Comparison of ENCODE assay signal across 9 mouse cellular contexts in the genomic region with DNA sequence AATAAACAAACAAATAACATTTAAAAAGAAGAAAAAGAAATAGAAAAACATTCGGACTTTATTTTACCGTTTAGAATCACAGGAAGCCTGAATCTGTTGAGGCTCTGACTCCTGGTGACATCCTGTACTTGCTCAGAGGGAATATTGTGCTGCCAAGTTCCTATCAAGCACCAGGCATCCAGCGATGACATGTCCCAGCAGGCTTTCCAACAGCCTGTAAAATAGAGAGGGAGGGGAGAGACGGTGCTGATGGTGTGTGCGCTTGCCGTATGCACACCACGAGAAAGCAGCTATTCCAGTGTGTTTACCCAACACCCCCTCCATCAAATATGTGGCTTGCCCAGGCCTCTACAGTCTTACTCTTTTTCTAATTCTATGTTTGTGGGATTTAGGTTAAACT. TPM values are rescaled to one million over a fixed set of nuclear protein-coding genes. Genes with fewer than 3 reads are reported as not detected.
DNase-seq lines count a peak whose midpoint lies in the region; ATAC-seq and TF ChIP-seq lines count a peak whose summit lies in the region.
"Had no signal": no experiment of that assay in that cellular context is flagged by ENCODE, and none has a peak within 500 bp of the region (broad histone marks: within the 10 kb centered on the region; RNA-seq: fewer than 3 reads in every experiment).

No protein-coding gene starts in this region.

- no peaks in the 10 kb centered on the region for H3K27me3 ChIP-seq in forebrain, embryonic 15.5 days
- H3K27me3 ChIP-seq in forebrain, embryonic 11.5 days (ENCODE audit: control insufficient read depth, insufficient read depth, low read length) = no peaks in the 10 kb centered on the region
- no peaks in the 10 kb centered on the region for H3K27me3 ChIP-seq in stomach, embryonic 14.5 days (ENCODE audit: control insufficient read depth, insufficient read depth, low read length)
- H3K27me3 ChIP-seq in stomach, postnatal 0 days (ENCODE audit: control insufficient read depth, insufficient read depth, low read length) = no peaks in the 10 kb centered on the region
- H3K27me3 ChIP-seq in heart, postnatal 0 days (ENCODE audit: control insufficient read depth, insufficient read depth, low read length) = no peaks in the 10 kb centered on the region
- H3K27me3 ChIP-seq in stomach, embryonic 16.5 days (ENCODE audit: control insufficient read depth, insufficient read depth, low read length) = no peaks in the 10 kb centered on the region
- no peaks in the 10 kb centered on the region for H3K27me3 ChIP-seq in midbrain, embryonic 10.5 days (ENCODE audit: low read depth, poor library complexity, severe bottlenecking)
- H3K27me3 ChIP-seq: Patski had no signal

- 67% methylated on average over 7 of the region's 7 CpGs for WGBS in forebrain, embryonic 15.5 days
- 81% methylated on average over 7 of the region's 7 CpGs for WGBS in forebrain, embryonic 11.5 days
- 33% methylated on average over 7 of the region's 7 CpGs for WGBS in stomach, embryonic 14.5 days
- 25% methylated on average over 7 of the region's 7 CpGs for WGBS in stomach, postnatal 0 days
- 10% methylated on average over 7 of the region's 7 CpGs for WGBS in heart, postnatal 0 days
- 29% methylated on average over 7 of the region's 7 CpGs for WGBS in stomach, embryonic 16.5 days
- WGBS in midbrain, embryonic 10.5 days = 79% methylated on average over 7 of the region's 7 CpGs

- no peak overlapping the region for H3K4me3 ChIP-seq in forebrain, embryonic 15.5 days
- no peak overlapping the region for H3K4me3 ChIP-seq in forebrain, embryonic 11.5 days (ENCODE audit: low read depth, low read length)
- H3K4me3 ChIP-seq in stomach, embryonic 14.5 days (ENCODE audit: low read depth, low read length) = no peak overlapping the region
- no peak overlapping the region for H3K4me3 ChIP-seq in stomach, postnatal 0 days (ENCODE audit: low read depth, low read length)
- H3K4me3 ChIP-seq in heart, postnatal 0 days (ENCODE audit: low read depth, low read length) = no peak overlapping the region
- H3K4me3 ChIP-seq in stomach, embryonic 16.5 days (replicated peaks; ENCODE audit: low read length) = no peak overlapping the region
- no peak overlapping the region for H3K4me3 ChIP-seq in midbrain, embryonic 10.5 days

- H3K4me2 ChIP-seq in forebrain, embryonic 15.5 days (replicated peaks) = no peak overlapping the region
- no peak overlapping the region for H3K4me2 ChIP-seq in forebrain, embryonic 11.5 days (ENCODE audit: low read depth, low read length, severe bottlenecking)
- no peak overlapping the region for H3K4me2 ChIP-seq in stomach, embryonic 14.5 days (replicated peaks; ENCODE audit: low read depth, low read length)
- H3K4me2 ChIP-seq in stomach, postnatal 0 days (replicated peaks; ENCODE audit: low read depth) = no peak overlapping the region
- H3K4me2 ChIP-seq in heart, postnatal 0 days (ENCODE audit: low read depth, low read length) = peak overlapping the region; percentile 23
- H3K4me2 ChIP-seq in stomach, embryonic 16.5 days (ENCODE audit: low read depth, low read length) = no peak overlapping the region; the same call in 1 of the 2 replicates

- no peak for TF ChIP-seq CTCF in stomach, postnatal 0 days (IDR thresholded peaks at IDR 0.05; ENCODE audit: low read depth)
- no peak for TF ChIP-seq CTCF in heart, postnatal 0 days (IDR thresholded peaks at IDR 0.05; ENCODE audit: low read depth)

- H3K9me3 ChIP-seq in forebrain, embryonic 15.5 days = no peaks in the 10 kb centered on the region
- H3K9me3 ChIP-seq in forebrain, embryonic 11.5 days (ENCODE audit: control insufficient read depth, low read length) = no peaks in the 10 kb centered on the region
- no peaks in the 10 kb centered on the region for H3K9me3 ChIP-seq in stomach, embryonic 14.5 days (ENCODE audit: control insufficient read depth, low read depth, low read length)
- H3K9me3 ChIP-seq in stomach, postnatal 0 days (ENCODE audit: control insufficient read depth, low read length) = no peaks in the 10 kb centered on the region
- H3K9me3 ChIP-seq in heart, postnatal 0 days (replicated peaks; ENCODE audit: control insufficient read depth, low read length) = no peaks in the 10 kb centered on the region
- H3K9me3 ChIP-seq in stomach, embryonic 16.5 days (replicated peaks; ENCODE audit: control insufficient read depth, low read length) = no peaks in the 10 kb centered on the region
- no peaks in the 10 kb centered on the region for H3K9me3 ChIP-seq in midbrain, embryonic 10.5 days (replicated peaks)

- H3K9ac ChIP-seq in forebrain, embryonic 15.5 days (replicated peaks) = no peak overlapping the region
- no peak overlapping the region for H3K9ac ChIP-seq in forebrain, embryonic 11.5 days (ENCODE audit: low read length)
- no peak overlapping the region for H3K9ac ChIP-seq in stomach, embryonic 14.5 days (replicated peaks; ENCODE audit: low read depth, low read length)
- no peak overlapping the region for H3K9ac ChIP-seq in stomach, postnatal 0 days (ENCODE audit: low read length)
- no peak overlapping the region for H3K9ac ChIP-seq in heart, postnatal 0 days (replicated peaks; ENCODE audit: low read depth, low read length)
- H3K9ac ChIP-seq in stomach, embryonic 16.5 days (ENCODE audit: low read length) = no peak overlapping the region

- H3K4me1 ChIP-seq in forebrain, embryonic 15.5 days = no peaks in the 10 kb centered on the region
- no peaks in the 10 kb centered on the region for H3K4me1 ChIP-seq in forebrain, embryonic 11.5 days (replicated peaks; ENCODE audit: control insufficient read depth, insufficient read depth, low read length)
- H3K4me1 ChIP-seq in stomach, embryonic 14.5 days (ENCODE audit: control insufficient read depth, insufficient read depth, low read length) = peaks cover 28% of the 10 kb centered on the region
- H3K4me1 ChIP-seq in stomach, postnatal 0 days (replicated peaks; ENCODE audit: control insufficient read depth, insufficient read depth) = peaks cover 5% of the 10 kb centered on the region
- H3K4me1 ChIP-seq in heart, postnatal 0 days (ENCODE audit: control insufficient read depth, insufficient read depth) = peaks cover 36% of the 10 kb centered on the region
- H3K4me1 ChIP-seq in stomach, embryonic 16.5 days (ENCODE audit: control insufficient read depth, insufficient read depth, low read length) = peaks cover 24% of the 10 kb centered on the region
- peaks cover 11% of the 10 kb centered on the region for H3K4me1 ChIP-seq in midbrain, embryonic 10.5 days

- ATAC-seq in forebrain, embryonic 15.5 days (replicated peaks) = peak; percentile 91
- no peak for ATAC-seq in forebrain, embryonic 11.5 days (replicated peaks; ENCODE audit: low FRiP score)
- peak; percentile 72; the same call in 1 of the 2 replicates for ATAC-seq in stomach, embryonic 14.5 days (ENCODE audit: insufficient number of reproducible peaks, insufficient read depth, low FRiP score, low read depth)
- ATAC-seq in stomach, postnatal 0 days (ENCODE audit: low FRiP score, low TSS enrichment) = no peak
- ATAC-seq in heart, postnatal 0 days (ENCODE audit: insufficient read depth, low read depth) = peak; percentile 96
- ATAC-seq in stomach, embryonic 16.5 days (ENCODE audit: insufficient read depth, low FRiP score) = peak; percentile 80
- ATAC-seq: Patski had no signal

- H3K36me3 ChIP-seq in forebrain, embryonic 15.5 days = no peaks in the 10 kb centered on the region
- H3K36me3 ChIP-seq in forebrain, embryonic 11.5 days (ENCODE audit: control insufficient read depth, insufficient read depth, low read length) = no peaks in the 10 kb centered on the region
- H3K36me3 ChIP-seq in stomach, embryonic 14.5 days (ENCODE audit: control insufficient read depth, insufficient read depth, low read length) = no peaks in the 10 kb centered on the region
- H3K36me3 ChIP-seq in stomach, postnatal 0 days (ENCODE audit: control insufficient read depth, insufficient read depth, low read length) = no peaks in the 10 kb centered on the region
- H3K36me3 ChIP-seq in heart, postnatal 0 days (replicated peaks; ENCODE audit: control insufficient read depth, insufficient read depth, low read length) = peaks cover 20% of the 10 kb centered on the region
- no peaks in the 10 kb centered on the region for H3K36me3 ChIP-seq in stomach, embryonic 16.5 days (ENCODE audit: control insufficient read depth, insufficient read depth, low read length)
- H3K36me3 ChIP-seq in midbrain, embryonic 10.5 days = no peaks in the 10 kb centered on the region

- no peak for TF ChIP-seq EP300 in stomach, postnatal 0 days (optimal IDR thresholded peaks at IDR 0.05)
- TF ChIP-seq EP300 in heart, postnatal 0 days (IDR thresholded peaks at IDR 0.05; ENCODE audit: low read depth) = no peak; the same call in 1 of the 2 replicates

- DNase-seq in forebrain, embryonic 11.5 days (ENCODE audit: low spot score) = no peak
- DNase-seq in stomach, postnatal 0 days (ENCODE audit: low spot score) = no peak
- peak; percentile 94 for DNase-seq in heart, postnatal 0 days (ENCODE audit: low spot score)
- DNase-seq in adipocyte (ENCODE audit: low spot score) = no peak
- DNase-seq in midbrain, embryonic 10.5 days (ENCODE audit: low spot score) = no peak

- H3K27ac ChIP-seq in forebrain, embryonic 15.5 days (replicated peaks) = peak overlapping the region; percentile 27; the same call in 1 of the 2 replicates
- H3K27ac ChIP-seq in forebrain, embryonic 11.5 days (ENCODE audit: low read depth, low read length) = no peak overlapping the region
- H3K27ac ChIP-seq in stomach, embryonic 14.5 days (ENCODE audit: low read length) = 0 out of 2 replicates have a peak overlapping the region, but pooled peaks have one; percentile 58
- H3K27ac ChIP-seq in stomach, postnatal 0 days (replicated peaks) = no peak overlapping the region
- H3K27ac ChIP-seq in heart, postnatal 0 days (ENCODE audit: low read depth) = peak overlapping the region; percentile 57
- H3K27ac ChIP-seq in stomach, embryonic 16.5 days (ENCODE audit: low read length) = no peak overlapping the region
- no peak overlapping the region for H3K27ac ChIP-seq in midbrain, embryonic 10.5 days (replicated peaks)

RNA-seq across cellular contexts. Expression of a gene that starts 39.6 kb away (rescaled TPM):
- polyA plus RNA-seq in forebrain, embryonic 15.5 days (2015; fragmentation: Nextera tagmentation; extraction: Ambion mirVana) = 0.49 and 0.79 TPM in 2 replicates
- polyA plus RNA-seq in forebrain, embryonic 11.5 days (2014; fragmentation: Nextera tagmentation; extraction: Ambion mirVana) = 2.8 and 3.4 TPM in 2 replicates
- 4.6 and 5.3 TPM in 2 replicates for polyA plus RNA-seq in stomach, embryonic 14.5 days (2014; fragmentation: Nextera tagmentation; extraction: Ambion mirVana)
- 1.4 and 1.5 TPM in 2 replicates for polyA plus RNA-seq in stomach, postnatal 0 days (2015; fragmentation: Nextera tagmentation; extraction: Ambion mirVana)
- total RNA-seq in heart, postnatal 0 days (2014; rRNA removed; ENCODE audit: low replicate concordance) = 4.3 and 9.9 TPM in 2 replicates
- polyA plus RNA-seq in heart, postnatal 0 days (2015; fragmentation: Nextera tagmentation; extraction: Ambion mirVana) = 2.5 and 3.2 TPM in 2 replicates
- polyA plus RNA-seq in stomach, embryonic 16.5 days (2015; fragmentation: Nextera tagmentation; extraction: Ambion mirVana) = 7.8 and 8.1 TPM in 2 replicates
- 2.0 and 3.5 TPM in 2 replicates for polyA plus RNA-seq in midbrain, embryonic 10.5 days (2016; fragmentation: Nextera tagmentation; extraction: Ambion mirVana)

Comparison
In these comparisons a context has a peak if more than half of its experiments do, and no peak if none do; other contexts are left out.
1. ATAC-seq: peak in forebrain, embryonic 15.5 days (single experiment), stomach, embryonic 14.5 days (single experiment), heart, postnatal 0 days (single experiment) and stomach, embryonic 16.5 days (single experiment); none in forebrain, embryonic 11.5 days (single experiment) and stomach, postnatal 0 days (single experiment).
2. H3K27ac ChIP-seq: peak in forebrain, embryonic 15.5 days (single experiment), stomach, embryonic 14.5 days (single experiment) and heart, postnatal 0 days (single experiment); none in forebrain, embryonic 11.5 days (single experiment), stomach, postnatal 0 days (single experiment), stomach, embryonic 16.5 days (single experiment) and midbrain, embryonic 10.5 days (single experiment).